9 mouse cellular contexts compared by ENCODE assay signal in genomic region chr7:96834681-96835289, GRCm38 (mm10).
DNase-seq lines count a peak whose midpoint lies in the region; ATAC-seq and TF ChIP-seq lines count a peak whose summit lies in the region.
"Had no signal": no experiment of that assay in that cellular context is flagged by ENCODE, and none has a peak within 500 bp of the region (broad histone marks: within the 10 kb centered on the region; RNA-seq: fewer than 3 reads in every experiment).

No protein-coding gene starts in this region.

- TF ChIP-seq POLR2A in lung, adult 2 months (IDR thresholded peaks at IDR 0.05; ENCODE audit: borderline replicate concordance, extremely low read depth, low read depth, low read length), result no peak

- H3K4me1 ChIP-seq in lung, embryonic 15.5 days, result peaks cover 19% of the 10 kb centered on the region
- no peaks in the 10 kb centered on the region for H3K4me1 ChIP-seq in lung, adult 2 months (ENCODE audit: control insufficient read depth, insufficient read depth, low read length)
- H3K4me1 ChIP-seq in kidney, embryonic 15.5 days, result peaks cover 28% of the 10 kb centered on the region
- no peaks in the 10 kb centered on the region for H3K4me1 ChIP-seq in liver, embryonic 12.5 days

- no peak for DNase-seq in lung, adult 2 months
- peak; percentile 73 for DNase-seq in brain, adult 2 months (ENCODE audit: low read depth, low spot score)
- DNase-seq in gastrocnemius, postnatal 25 days, result peak; percentile 40
- peak; percentile 15 for DNase-seq in ovary, postnatal 10 days (ENCODE audit: low spot score)
- DNase-seq in urinary bladder, adult 2 months (ENCODE audit: low spot score), result no peak

- H3K27me3 ChIP-seq in lung, embryonic 15.5 days, result no peaks in the 10 kb centered on the region
- no peaks in the 10 kb centered on the region for H3K27me3 ChIP-seq in kidney, embryonic 15.5 days
- 0 out of 2 replicates have a peak, but pooled peaks cover 6% of the 10 kb centered on the region for H3K27me3 ChIP-seq in liver, embryonic 12.5 days (replicated peaks)
- H3K27me3 ChIP-seq: megakaryocyte, embryonic 14.5 days had no signal

- no peak overlapping the region for H3K4me2 ChIP-seq in lung, embryonic 15.5 days
- no peak overlapping the region for H3K4me2 ChIP-seq in kidney, embryonic 15.5 days
- H3K4me2 ChIP-seq in liver, embryonic 12.5 days, result no peak overlapping the region

- H3K36me3 ChIP-seq in lung, embryonic 15.5 days, result peaks cover 4% of the 10 kb centered on the region
- peaks cover 27% of the 10 kb centered on the region for H3K36me3 ChIP-seq in kidney, embryonic 15.5 days
- H3K36me3 ChIP-seq in liver, embryonic 12.5 days, result no peaks in the 10 kb centered on the region

- no peaks in the 10 kb centered on the region for H3K9me3 ChIP-seq in lung, embryonic 15.5 days
- H3K9me3 ChIP-seq in kidney, embryonic 15.5 days (replicated peaks), result no peaks in the 10 kb centered on the region
- no peaks in the 10 kb centered on the region for H3K9me3 ChIP-seq in liver, embryonic 12.5 days (replicated peaks)

- no peak overlapping the region for H3K4me3 ChIP-seq in lung, embryonic 15.5 days
- no peak overlapping the region for H3K4me3 ChIP-seq in lung, adult 2 months (replicated peaks; ENCODE audit: extremely low read depth, low read depth, low read length)
- H3K4me3 ChIP-seq in kidney, embryonic 15.5 days (replicated peaks), result no peak overlapping the region
- H3K4me3 ChIP-seq in liver, embryonic 12.5 days, result no peak overlapping the region
- H3K4me3 ChIP-seq: megakaryocyte, embryonic 14.5 days had no signal

- peak overlapping the region; percentile 35; the same call in 1 of the 2 replicates for H3K27ac ChIP-seq in lung, embryonic 15.5 days
- H3K27ac ChIP-seq in kidney, embryonic 15.5 days, result peak overlapping the region; percentile 56
- H3K27ac ChIP-seq in liver, embryonic 12.5 days, result no peak overlapping the region

- TF ChIP-seq CTCF in lung, adult 2 months (IDR thresholded peaks at IDR 0.05; ENCODE audit: insufficient read depth, low read length), result no peak

- peak; percentile 88; the same call in 1 of the 2 replicates for ATAC-seq in lung, embryonic 15.5 days (ENCODE audit: borderline replicate concordance, extremely low read depth, low FRiP score, low TSS enrichment)
- ATAC-seq in kidney, embryonic 15.5 days (replicated peaks; ENCODE audit: low FRiP score), result no peak
- ATAC-seq in liver, embryonic 12.5 days, result no peak

- no peak overlapping the region for H3K9ac ChIP-seq in lung, embryonic 15.5 days
- H3K9ac ChIP-seq in kidney, embryonic 15.5 days, result no peak overlapping the region
- no peak overlapping the region for H3K9ac ChIP-seq in liver, embryonic 12.5 days

- WGBS in lung, embryonic 15.5 days, result 54% methylated on average over 6 of the region's 6 CpGs
- WGBS in lung, adult 2 months, result 63% methylated on average over 6 of the region's 6 CpGs
- 52% methylated on average over 6 of the region's 6 CpGs for WGBS in kidney, embryonic 15.5 days
- 52% methylated on average over 6 of the region's 6 CpGs for WGBS in liver, embryonic 12.5 days (ENCODE audit: insufficient replicate concordance)

Comparison
In these comparisons a context has a peak if more than half of its experiments do, and no peak if none do; other contexts are left out.
1. DNase-seq: peak in brain, adult 2 months (single experiment), gastrocnemius, postnatal 25 days (single experiment) and ovary, postnatal 10 days (single experiment); none in lung, adult 2 months (single experiment) and urinary bladder, adult 2 months (single experiment).